Mouse (Mus musculus) erythroblast, embryonic 14.5 days (primary cell): ENCODE results near the gene Xlr3b.
"Not testable (repeated sequence)": the region's sequence is repeated elsewhere in the genome, so short reads cannot be mapped to it uniquely, and the experiment has no call there.

Experiments used
- GATA1 ChIP-seq: IDR thresholded peaks from 2 replicates; pipeline ENCODE4 v1.6.1; 2012; ENCODE audit warnings: low read length, inconsistent platforms, mixed read lengths
- TAL1 ChIP-seq: IDR thresholded peaks from 3 replicates; pipeline ENCODE4 v1.6.1; 2012; ENCODE audit warnings: low read length, inconsistent platforms, mixed read lengths

- TF ChIP-seq TAL1, GATA1: not testable (repeated sequence)
Observed at GRCm38 (mm10) chrX:73191934-73192333, at the start of gene Xlr3b.
